In the genomic region with DNA sequence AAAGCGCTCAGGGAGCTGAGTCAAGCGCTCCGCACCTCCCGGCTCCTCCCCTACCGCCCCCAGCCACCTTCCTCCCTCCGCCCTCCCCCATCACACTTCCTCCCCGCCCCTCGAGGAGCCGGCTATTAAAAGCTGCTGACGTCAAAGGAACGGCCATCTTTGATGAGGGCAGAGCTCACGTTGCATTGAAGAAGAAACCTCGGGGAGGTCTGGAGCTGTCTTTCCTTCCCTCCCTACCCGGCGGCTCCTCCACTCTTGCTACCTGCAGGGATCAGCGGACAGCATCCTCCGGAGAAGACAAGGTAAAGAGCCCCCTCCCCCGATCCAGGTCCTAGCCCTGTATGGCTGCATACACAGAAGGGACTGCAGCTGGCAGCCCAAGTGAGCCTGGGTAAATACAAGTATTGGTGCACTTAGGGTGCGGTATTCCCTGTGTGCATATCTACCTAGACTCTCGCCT, we compare ENCODE assay signal across 8 mouse cellular contexts. TPM values are rescaled to one million over a fixed set of nuclear protein-coding genes. Genes with fewer than 3 reads are reported as not detected.
DNase-seq lines count a peak whose midpoint lies in the region; ATAC-seq and TF ChIP-seq lines count a peak whose summit lies in the region.

Snap25 (plus strand) TSS at position 155 of the 460 bp plus-strand sequence.

- TF ChIP-seq POLR2A in testis, adult 2 months (IDR thresholded peaks at IDR 0.05; ENCODE audit: control insufficient read depth, low read depth, low read length): no peak

- no peaks in the 10 kb centered on the region for H3K4me1 ChIP-seq in forebrain, embryonic 11.5 days (replicated peaks; ENCODE audit: control insufficient read depth, insufficient read depth, low read length)
- peaks cover 17% of the 10 kb centered on the region for H3K4me1 ChIP-seq in midbrain, embryonic 12.5 days
- H3K4me1 ChIP-seq in testis, adult 2 months (ENCODE audit: control insufficient read depth, insufficient read depth, low read length): peaks cover 11% of the 10 kb centered on the region

- H3K27ac ChIP-seq in forebrain, embryonic 11.5 days (ENCODE audit: low read depth, low read length): no peak within 1 kb of the TSS
- peak within 1 kb of the TSS; percentile 95 for H3K27ac ChIP-seq in layer of hippocampus, adult 2 months
- H3K27ac ChIP-seq in midbrain, embryonic 12.5 days (replicated peaks): peak within 1 kb of the TSS; percentile 84
- H3K27ac ChIP-seq in testis, adult 2 months (ENCODE audit: control insufficient read depth, insufficient read depth, low read depth, low read length): no peak within 1 kb of the TSS

- H3K9me3 ChIP-seq in forebrain, embryonic 11.5 days (ENCODE audit: control insufficient read depth, low read length): no peaks in the 10 kb centered on the region
- H3K9me3 ChIP-seq in midbrain, embryonic 12.5 days: no peaks in the 10 kb centered on the region

- no peaks in the 10 kb centered on the region for H3K36me3 ChIP-seq in forebrain, embryonic 11.5 days (ENCODE audit: control insufficient read depth, insufficient read depth, low read length)
- H3K36me3 ChIP-seq in midbrain, embryonic 12.5 days: no peaks in the 10 kb centered on the region
- no peaks in the 10 kb centered on the region for H3K36me3 ChIP-seq in testis, adult 2 months (ENCODE audit: control insufficient read depth, insufficient read depth, low read length)

- peak within 1 kb of the TSS; percentile 41 for H3K9ac ChIP-seq in forebrain, embryonic 11.5 days (ENCODE audit: low read length)
- H3K9ac ChIP-seq in midbrain, embryonic 12.5 days (replicated peaks): peak within 1 kb of the TSS; percentile 67

- no peaks in the 10 kb centered on the region for H3K27me3 ChIP-seq in forebrain, embryonic 11.5 days (ENCODE audit: control insufficient read depth, insufficient read depth, low read length)
- no peaks in the 10 kb centered on the region; the same call in 1 of the 2 replicates for H3K27me3 ChIP-seq in midbrain, embryonic 12.5 days
- H3K27me3 ChIP-seq in testis, adult 2 months (ENCODE audit: control insufficient read depth, insufficient read depth, low read length): no peaks in the 10 kb centered on the region

- H3K4me3 ChIP-seq in forebrain, embryonic 11.5 days (ENCODE audit: low read depth, low read length): peak within 1 kb of the TSS; percentile 56
- H3K4me3 ChIP-seq in layer of hippocampus, adult 2 months: peak within 1 kb of the TSS; percentile 89
- H3K4me3 ChIP-seq in midbrain, embryonic 12.5 days: peak within 1 kb of the TSS; percentile 72
- H3K4me3 ChIP-seq in testis, adult 2 months (ENCODE audit: control insufficient read depth, low read depth, low read length): peak within 1 kb of the TSS; percentile 21

- peak within 1 kb of the TSS; percentile 78 for H3K4me2 ChIP-seq in forebrain, embryonic 11.5 days (ENCODE audit: low read depth, low read length, severe bottlenecking)
- H3K4me2 ChIP-seq in midbrain, embryonic 12.5 days (replicated peaks): peak within 1 kb of the TSS; percentile 81

- DNase-seq in CD4-positive, CD25-positive, alpha-beta regulatory T cell, adult 2 months (ENCODE audit: low read depth, low spot score): peak; percentile 0
- DNase-seq in brain, adult 2 months (ENCODE audit: low read depth, low spot score): peak; percentile 99
- peak; percentile 91 for DNase-seq in forebrain, embryonic 11.5 days (ENCODE audit: low spot score)
- DNase-seq in layer of hippocampus, adult 2 months (ENCODE audit: low spot score in 2 of 2): peak; percentile 87 to 91
- no peak for DNase-seq in urinary bladder, postnatal 36 days (ENCODE audit: low spot score in 2 of 2)

- WGBS in forebrain, embryonic 11.5 days: under 1% methylated on average over 20 of the region's 20 CpGs
- 1% methylated on average over 20 of the region's 20 CpGs for WGBS in midbrain, embryonic 12.5 days

- TF ChIP-seq CTCF in layer of hippocampus, adult 2 months (conservative IDR thresholded peaks at IDR 0.05): no peak
- TF ChIP-seq CTCF in testis, adult 2 months (IDR thresholded peaks at IDR 0.05; ENCODE audit: control insufficient read depth, insufficient read depth, insufficient replicate concordance, low read depth, low read length): no peak

- ATAC-seq in CD4-positive, CD25-positive, alpha-beta regulatory T cell, adult 4 months: no peak
- ATAC-seq in forebrain, embryonic 11.5 days (replicated peaks; ENCODE audit: low FRiP score): peak; percentile 85
- ATAC-seq in midbrain, embryonic 12.5 days (ENCODE audit: low FRiP score, low read depth): peak; percentile 84

RNA-seq across cellular contexts. Expression of gene Snap25, which starts in this region (rescaled TPM):
- polyA plus RNA-seq in CD4-positive, CD25-positive, alpha-beta regulatory T cell, adult 4 months (2017; shearing (Covaris generic)): not detected
- 18.0 and 18.8 TPM in 2 replicates for polyA plus RNA-seq in forebrain, embryonic 11.5 days (2014; fragmentation: Nextera tagmentation; extraction: Ambion mirVana)
- 1,000 to 10,000 TPM; 2,121 to 2,268 TPM for total RNA-seq in layer of hippocampus, adult 2 months (2021)
- 37.0 and 47.6 TPM in 2 replicates for polyA plus RNA-seq in midbrain, embryonic 12.5 days (2016; fragmentation: Nextera tagmentation; extraction: Ambion mirVana)
- 0.06 TPM in 1 of 2 replicates, not detected in the other for polyA plus RNA-seq in testis, adult 2 months (2012; rRNA removed)

Comparison
In these comparisons a context has a peak if more than half of its experiments do, and no peak if none do; other contexts are left out.
1. RNA of gene Snap25 (polyA plus RNA-seq): 37.0 to 47.6 TPM in midbrain, embryonic 12.5 days and 18.0 to 18.8 TPM in forebrain, embryonic 11.5 days; not detected in CD4-positive, CD25-positive, alpha-beta regulatory T cell, adult 4 months and 0.06 TPM in testis, adult 2 months; every median in the first group is over 10 times any median in the second.
2. DNase-seq: peak in CD4-positive, CD25-positive, alpha-beta regulatory T cell, adult 2 months (single experiment), brain, adult 2 months (single experiment), forebrain, embryonic 11.5 days (single experiment) and layer of hippocampus, adult 2 months (2 of 2); none in urinary bladder, postnatal 36 days (0 of 2).
3. H3K27ac ChIP-seq: peak in layer of hippocampus, adult 2 months (single experiment) and midbrain, embryonic 12.5 days (single experiment); none in forebrain, embryonic 11.5 days (single experiment) and testis, adult 2 months (single experiment).
4. H3K4me3 ChIP-seq: peak in every context shown above with its lines; median percentile 89 in layer of hippocampus, adult 2 months; 72 in midbrain, embryonic 12.5 days; 56 in forebrain, embryonic 11.5 days; 21 in testis, adult 2 months.